Mouse (Mus musculus): Measurements from ENCODE around the gene Znhit2. TPM values are rescaled to one million over a fixed set of nuclear protein-coding genes. Genes with fewer than 3 reads are reported as not detected.

Znhit2 gene
- total and polyA plus RNA-seq, 3 experiments = 27.0 to 37.3 TPM; not detected in 1

DNA sequence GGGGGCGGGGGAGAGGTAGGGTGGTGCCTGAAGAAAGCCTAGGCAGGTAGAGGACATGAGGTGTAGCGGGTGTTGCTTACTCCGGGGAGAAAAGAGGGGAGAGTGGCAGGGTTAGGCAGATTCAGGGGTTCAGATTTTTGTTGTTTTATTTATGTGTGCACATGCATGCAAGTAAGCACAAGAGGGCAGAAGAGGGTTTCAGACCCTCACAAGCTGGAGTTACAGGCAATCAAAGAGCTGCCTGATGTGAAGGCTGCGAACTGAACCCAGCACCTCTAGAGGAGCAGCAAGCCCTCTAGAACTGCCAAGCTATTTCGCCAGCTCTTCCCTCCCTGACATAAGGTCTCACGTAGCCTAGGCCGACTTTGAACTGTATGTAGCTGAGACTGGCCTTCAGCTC lies 44.5 kb upstream of the Znhit2 start:
- peaks cover 0 to 15% of the 10 kb centered on the region in 2 experiments; a peak in 2 of 4 replicates for H3K36me3 ChIP-seq (ENCODE audit: control insufficient read depth in 1 of 2, insufficient read depth in 2 of 2, low read length in 2 of 2)
- H3K4me3 ChIP-seq (ENCODE audit: control insufficient read depth in 1 of 2, insufficient read depth in 1 of 2, low read depth in 2 of 2, low read length in 2 of 2) = no peak overlapping the region
- no peak overlapping the region for H3K27ac ChIP-seq (ENCODE audit: control insufficient read depth, low read depth, low read length)
- TF ChIP-seq SMC3 (IDR thresholded peaks at IDR 0.05; ENCODE audit: low read depth, low read length) (peak; percentile 40), GATA1 (IDR thresholded peaks at IDR 0.05; ENCODE audit: low read depth, low read length) (no peak), RAD21 (IDR thresholded peaks at IDR 0.05; ENCODE audit: low read depth, low read length) (peak; percentile 29), CTCF (IDR thresholded peaks at IDR 0.05 in 2 of 3, conservative IDR thresholded peaks at IDR 0.05 in 1 of 3; ENCODE audit: control insufficient read depth in 1 of 3, insufficient read depth in 1 of 3, low read depth in 2 of 3, low read length in 3 of 3, poor library complexity in 1 of 3, severe bottlenecking in 1 of 3) (peak; percentile 8 to 47 (median 14); a peak in 3 of 6 replicates)
- H3K9me3 ChIP-seq (replicated peaks; ENCODE audit: insufficient read depth, low read length) = no peaks in the 10 kb centered on the region
- peak; percentile 65 for DNase-seq (ENCODE audit: low read depth, low spot score)
- H3K27me3 ChIP-seq (ENCODE audit: control insufficient read depth in 1 of 2, insufficient read depth in 2 of 2, low read length in 2 of 2) = no peaks in the 10 kb centered on the region
- peaks cover 4 to 16% of the 10 kb centered on the region in 2 experiments; a peak in 3 of 4 replicates for H3K4me1 ChIP-seq (ENCODE audit: control insufficient read depth in 1 of 2, insufficient read depth in 2 of 2, low read length in 2 of 2)
- H3K9ac ChIP-seq (ENCODE audit: control insufficient read depth, low read depth, low read length, poor library complexity, severe bottlenecking) = no peak overlapping the region
- H3K79me2 ChIP-seq (ENCODE audit: control insufficient read depth, insufficient read depth, low read length, poor library complexity) = peaks cover 10% of the 10 kb centered on the region

DNA sequence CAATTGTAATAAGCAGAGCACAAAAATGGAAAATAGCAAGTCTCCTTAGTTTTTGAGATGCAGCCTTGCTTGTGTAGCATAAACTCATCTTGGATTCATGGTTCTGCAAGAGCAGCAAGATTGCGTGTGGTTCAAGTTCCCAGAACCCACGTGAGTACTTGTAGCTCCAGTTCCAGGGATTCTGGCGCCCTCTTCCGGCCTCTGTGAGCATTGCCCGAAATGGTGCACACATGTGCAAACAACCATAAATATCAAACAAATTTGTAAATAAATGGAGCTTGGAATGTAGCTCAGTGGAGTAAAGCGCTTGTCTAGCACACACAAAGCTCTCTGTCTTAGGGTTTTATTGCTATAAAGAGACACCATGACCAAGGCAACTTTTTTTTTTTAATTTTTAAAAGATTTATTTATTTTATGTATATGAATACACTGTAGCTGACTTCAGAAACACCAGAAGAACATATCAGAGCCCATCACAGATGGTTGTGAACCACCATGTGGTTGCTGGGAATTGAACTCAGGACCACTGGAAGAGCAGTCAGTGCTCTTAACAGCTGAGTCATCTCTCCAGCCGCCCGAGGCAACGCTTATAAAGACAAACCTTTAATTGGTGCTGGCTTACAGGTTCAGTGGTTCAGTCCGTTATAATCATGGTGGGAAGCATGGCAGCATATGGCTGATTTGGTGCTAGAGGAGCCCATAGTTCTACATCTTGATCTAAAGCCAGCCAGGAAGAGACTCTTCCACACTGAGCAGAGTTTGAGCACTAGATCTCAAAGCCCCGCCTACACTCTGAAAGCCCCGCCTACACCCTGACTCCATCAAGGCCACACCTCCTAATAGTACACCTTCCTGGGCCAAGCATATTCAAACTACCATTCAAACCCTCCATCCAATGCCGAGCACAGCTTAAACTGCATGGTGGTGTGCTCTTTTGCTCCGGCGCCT lies 42.6 kb upstream of the Znhit2 start:
- peak; percentile 93 for DNase-seq (ENCODE audit: low read depth, low spot score)
- peak overlapping the region; percentile 51 for H3K9ac ChIP-seq (ENCODE audit: control insufficient read depth, low read depth, low read length, poor library complexity, severe bottlenecking)
- H3K36me3 ChIP-seq (ENCODE audit: control insufficient read depth in 1 of 2, insufficient read depth in 2 of 2, low read length in 2 of 2) = peaks cover 0 to 15% of the 10 kb centered on the region in 2 experiments; a peak in 2 of 4 replicates
- H3K4me3 ChIP-seq (ENCODE audit: control insufficient read depth in 1 of 2, insufficient read depth in 1 of 2, low read depth in 2 of 2, low read length in 2 of 2) = peak overlapping the region; percentile 40 to 48
- no peaks in the 10 kb centered on the region for H3K9me3 ChIP-seq (replicated peaks; ENCODE audit: insufficient read depth, low read length)
- H3K79me2 ChIP-seq (ENCODE audit: control insufficient read depth, insufficient read depth, low read length, poor library complexity) = peaks cover 10% of the 10 kb centered on the region
- peaks cover 4 to 16% of the 10 kb centered on the region in 2 experiments; a peak in 3 of 4 replicates for H3K4me1 ChIP-seq (ENCODE audit: control insufficient read depth in 1 of 2, insufficient read depth in 2 of 2, low read length in 2 of 2)
- H3K27ac ChIP-seq (ENCODE audit: control insufficient read depth, low read depth, low read length) = peak overlapping the region; percentile 58
- H3K27me3 ChIP-seq (ENCODE audit: control insufficient read depth in 1 of 2, insufficient read depth in 2 of 2, low read length in 2 of 2) = no peaks in the 10 kb centered on the region
- TF ChIP-seq KAT2A (conservative IDR thresholded peaks at IDR 0.05; ENCODE audit: low read depth, low read length) (no peak), MEF2A (IDR thresholded peaks at IDR 0.05; ENCODE audit: extremely low read depth, insufficient replicate concordance, low read depth, low read length, poor library complexity, severe bottlenecking) (no peak), CHD2 (IDR thresholded peaks at IDR 0.05; ENCODE audit: low read length) (no peak), POLR2A (IDR thresholded peaks at IDR 0.05; ENCODE audit: control insufficient read depth in 1 of 2, insufficient read depth in 1 of 2, low read depth in 1 of 2, low read length in 2 of 2, poor library complexity in 1 of 2) (peak; percentile 30 to 71; a peak in 2 of 4 replicates), ZMIZ1 (IDR thresholded peaks at IDR 0.05; ENCODE audit: low read depth, low read length) (no peak), MAZ (IDR thresholded peaks at IDR 0.05; ENCODE audit: low read depth, low read length) (no peak), TBP (IDR thresholded peaks at IDR 0.05; ENCODE audit: low read depth, low read length) (peak; percentile 69), SMC3 (IDR thresholded peaks at IDR 0.05; ENCODE audit: low read depth, low read length) (peak; percentile 92), ZNF384 (IDR thresholded peaks at IDR 0.05; ENCODE audit: low read depth, low read length) (peak; percentile 20; the same call in 1 of the 2 replicates), MAX (IDR thresholded peaks at IDR 0.05; ENCODE audit: low read length) (peak; percentile 89), E2F4 (IDR thresholded peaks at IDR 0.05; ENCODE audit: borderline replicate concordance, low read depth, low read length) (no peak), BHLHE40 (IDR thresholded peaks at IDR 0.05; ENCODE audit: borderline replicate concordance, low read depth, low read length) (peak; percentile 91), ZC3H11A (IDR thresholded peaks at IDR 0.05; ENCODE audit: low read depth, low read length) (peak; percentile 82), RCOR1 (IDR thresholded peaks at IDR 0.05; ENCODE audit: low read depth, low read length) (no peak), USF2 (IDR thresholded peaks at IDR 0.05; ENCODE audit: borderline replicate concordance in 1 of 2, insufficient read depth in 1 of 2, low read depth in 1 of 2, low read length in 2 of 2) (no peak), MAFK (IDR thresholded peaks at IDR 0.05; ENCODE audit: borderline replicate concordance, low read depth, low read length) (0 out of 2 replicates have a peak, but pooled peaks have one; percentile 42), SIN3A (IDR thresholded peaks at IDR 0.05; ENCODE audit: low read length) (peak; percentile 91), ELF1 (IDR thresholded peaks at IDR 0.05; ENCODE audit: low read depth, low read length) (peak; percentile 31; the same call in 1 of the 2 replicates), TCF12 (IDR thresholded peaks at IDR 0.05; ENCODE audit: low read depth, low read length) (0 out of 2 replicates have a peak, but pooled peaks have one; percentile 11), MYC (IDR thresholded peaks at IDR 0.05; ENCODE audit: low read depth, low read length) (peak; percentile 96), UBTF (IDR thresholded peaks at IDR 0.05; ENCODE audit: borderline replicate concordance, insufficient read depth, low read depth, low read length) (no peak), NRF1 (IDR thresholded peaks at IDR 0.05; ENCODE audit: insufficient read depth, low read depth, low read length, poor library complexity, severe bottlenecking) (no peak), ZKSCAN1 (IDR thresholded peaks at IDR 0.05; ENCODE audit: low read depth, low read length) (no peak), HCFC1 (IDR thresholded peaks at IDR 0.05; ENCODE audit: low read depth, low read length) (peak; percentile 45; the same call in 1 of the 2 replicates), JUND (IDR thresholded peaks at IDR 0.05; ENCODE audit: low read depth, low read length) (0 out of 2 replicates have a peak, but pooled peaks have one; percentile 14)

Measured in MEL (cell line).